Mouse (Mus musculus) granulocyte monocyte progenitor cell, adult 5-6 weeks (primary cell): ENCODE data around the gene Dip2c. TPM values are rescaled to one million over a fixed set of nuclear protein-coding genes. Genes with fewer than 3 reads are reported as not detected.
A peak's percentile ranks its signal among the peaks of the same experiment; 100 is the strongest.

ENCODE experiments used
- ATAC-seq: replicated peaks from 2 replicates; pipeline ENCODE4 v1.8.0; 2016; ENCODE audit warnings: mild to moderate bottlenecking, moderate TSS enrichment, inconsistent platforms; ENCODE audit not compliant: poor library complexity, severe bottlenecking
- total RNA-seq, 2 experiments: library from RNA; stranded (forward) in 1 of 2; stranded (reverse) in 1 of 2; fragments of 200-712, 200-1000 nt in 1 of 2; fragments of >200 nt in 1 of 2; fragmentation: Nextera tagmentation in 1 of 2; gene quantifications; 2 replicates each; pipeline ENCODE4 v1.2.3; 2014 to 2017

Gene Dip2c
- total RNA-seq, 2 experiments from 2014 or later, result 1.5 to 2.0 TPM

- 0 out of 2 replicates have a peak, but pooled peaks have one; percentile 31 for ATAC-seq
Observed at GRCm38 (mm10) chr13:9418441-9418840, 142.1 kb downstream of the Dip2c start.

GRCm38 (mm10) chr13:9419213-9419612, 142.9 kb downstream of the Dip2c start:
- ATAC-seq, result peak; percentile 94

GRCm38 (mm10) chr13:9421949-9422348, 145.6 kb downstream of the Dip2c start:
- ATAC-seq, result no peak

- ATAC-seq, result no peak
Observed at GRCm38 (mm10) chr13:9422876-9423275, 146.5 kb downstream of the Dip2c start.

GRCm38 (mm10) chr13:9424434-9424833, 148.1 kb downstream of the Dip2c start:
- ATAC-seq, result peak; percentile 63

- ATAC-seq, result no peak
Observed at GRCm38 (mm10) chr13:9426267-9426666, 149.9 kb downstream of the Dip2c start.

GRCm38 (mm10) chr13:9426779-9427178, 150.5 kb downstream of the Dip2c start:
- ATAC-seq, result no peak

GRCm38 (mm10) chr13:9429884-9430283, 153.6 kb downstream of the Dip2c start:
- ATAC-seq, result no peak; the same call in 1 of the 2 replicates

- ATAC-seq, result no peak
Observed at GRCm38 (mm10) chr13:9430724-9431123, 154.4 kb downstream of the Dip2c start.

GRCm38 (mm10) chr13:9431441-9431840, 155.1 kb downstream of the Dip2c start:
- no peak for ATAC-seq

GRCm38 (mm10) chr13:9443066-9443465, 166.7 kb downstream of the Dip2c start:
- no peak for ATAC-seq

- no peak for ATAC-seq
Observed at GRCm38 (mm10) chr13:9445533-9446294, 169.4 kb downstream of the Dip2c start.

- ATAC-seq, result no peak
Observed at GRCm38 (mm10) chr13:9446448-9447115, 170.3 kb downstream of the Dip2c start.

- ATAC-seq, result no peak
Observed at GRCm38 (mm10) chr13:9450276-9450675, 173.9 kb downstream of the Dip2c start.

- no peak for ATAC-seq
Observed at GRCm38 (mm10) chr13:9451952-9452351, 175.6 kb downstream of the Dip2c start.

GRCm38 (mm10) chr13:9454426-9455177, 178.3 kb downstream of the Dip2c start:
- ATAC-seq, result no peak

- ATAC-seq, result no peak
Observed at GRCm38 (mm10) chr13:9455979-9456378, 179.7 kb downstream of the Dip2c start.

- no peak for ATAC-seq
Observed at GRCm38 (mm10) chr13:9457420-9458308, 181.3 kb downstream of the Dip2c start.

GRCm38 (mm10) chr13:9464457-9464856, 188.1 kb downstream of the Dip2c start:
- ATAC-seq, result no peak

GRCm38 (mm10) chr13:9467216-9467615, 190.9 kb downstream of the Dip2c start:
- peak; percentile 89 for ATAC-seq
